Mouse (Mus musculus): ENCODE results near the gene Wdr74. TPM values are rescaled to one million over a fixed set of nuclear protein-coding genes. Genes with fewer than 3 reads are reported as not detected.

Gene Wdr74
- polyA plus RNA-seq, 1 experiment = 52.0 TPM

DNA sequence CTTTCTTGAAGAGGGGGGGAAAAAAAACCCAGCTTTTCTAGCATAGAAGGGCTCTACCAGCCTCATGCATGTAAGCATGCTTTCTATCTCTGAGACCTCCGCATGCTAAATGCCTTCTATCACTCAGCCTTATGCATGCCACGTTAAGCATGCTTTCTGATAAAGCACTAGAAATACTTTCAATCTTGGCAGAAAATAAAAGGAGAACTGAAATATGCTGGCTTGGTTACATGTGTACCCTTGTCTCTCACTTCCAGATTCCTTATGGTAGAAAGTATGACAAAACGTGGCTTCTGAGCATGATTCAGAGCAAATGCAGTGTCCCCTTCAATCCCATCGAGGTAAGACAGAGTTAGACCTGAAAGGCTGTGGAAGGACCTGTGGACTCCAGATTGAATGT, 27.6 kb downstream of the Wdr74 start:
- TF ChIP-seq GATA1 (IDR thresholded peaks at IDR 0.05; ENCODE audit: low read length) = no peak

DNA sequence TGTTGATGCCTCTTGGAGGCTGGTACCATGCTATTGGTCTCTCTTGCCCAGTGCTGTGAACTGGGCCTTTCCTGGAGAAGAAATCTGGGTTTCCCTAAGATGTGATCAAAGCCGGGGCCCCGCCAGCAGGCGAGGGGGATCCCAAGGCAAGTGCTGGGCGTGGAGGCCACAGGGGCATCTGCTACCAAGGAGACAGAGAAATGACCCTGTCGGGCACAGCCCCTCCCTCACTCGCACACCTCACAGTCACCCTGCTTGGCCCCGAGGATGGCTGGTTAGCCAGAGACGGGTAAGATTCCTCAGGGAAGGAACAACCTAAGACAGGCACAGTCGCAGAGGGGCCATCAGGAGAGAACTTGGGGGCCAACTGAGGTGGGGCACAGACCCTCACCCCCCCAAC, 29.9 kb downstream of the Wdr74 start:
- no peak for TF ChIP-seq GATA1 (IDR thresholded peaks at IDR 0.05; ENCODE audit: low read length)

DNA sequence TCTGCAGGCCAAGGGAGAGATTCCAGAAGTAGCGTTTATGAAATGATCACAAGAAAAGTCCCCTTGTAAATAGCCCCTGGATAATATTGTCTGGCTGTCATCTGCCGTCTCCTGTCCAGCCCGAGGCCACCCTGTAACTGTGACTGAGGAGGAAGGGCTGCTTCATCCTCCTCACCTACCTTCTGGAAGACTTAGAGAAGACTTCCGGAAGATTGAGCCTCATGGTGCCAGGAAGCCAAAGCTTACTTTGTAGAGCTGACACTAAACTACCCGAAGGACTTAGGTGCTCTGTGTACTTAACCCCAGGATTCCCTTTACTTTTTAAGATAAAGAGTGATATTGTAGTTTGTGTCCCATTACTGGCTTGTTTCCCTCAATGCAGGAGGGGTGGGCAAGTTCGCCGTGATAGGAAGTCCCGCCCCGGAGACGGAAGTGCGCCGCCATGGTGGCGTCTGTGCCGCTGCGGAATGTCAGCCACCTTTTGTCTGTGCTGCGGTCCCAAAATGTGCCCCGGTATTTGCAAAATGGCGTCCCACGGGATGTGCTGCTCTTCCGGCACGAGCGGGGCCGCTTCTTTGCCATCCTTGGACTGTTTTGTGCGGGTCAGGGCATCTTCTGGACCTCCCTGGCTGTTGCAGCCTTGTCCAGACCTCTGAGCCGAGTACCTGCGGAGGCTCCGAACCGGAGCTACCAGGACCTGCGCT, 35.1 kb downstream of the Wdr74 start, which contains the start of gene Tmem223:
Gene Tmem223, plus strand, starts transcription at position 430 of the 704 bp plus-strand sequence.
- TF ChIP-seq GATA1 (IDR thresholded peaks at IDR 0.05; ENCODE audit: low read length) = no peak

DNA sequence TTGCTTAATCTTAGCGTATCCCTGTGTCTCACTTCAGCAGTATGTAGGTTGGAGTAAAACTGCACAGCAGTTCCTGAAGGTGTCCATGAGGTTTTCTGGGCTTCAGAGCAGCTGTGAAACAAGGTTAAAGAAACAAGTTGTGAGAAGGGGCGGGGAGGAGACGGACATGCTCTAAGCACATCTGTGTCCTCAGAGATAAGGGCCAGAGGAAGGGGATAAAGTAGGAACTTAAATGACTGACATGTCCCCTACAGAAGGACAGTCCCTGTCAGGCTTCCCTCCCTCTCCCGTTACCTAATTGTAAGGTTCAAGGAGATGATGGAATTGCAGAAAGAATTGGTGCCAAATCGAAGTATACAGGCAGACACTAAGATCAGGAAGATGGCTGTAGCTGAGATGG, 37.4 kb downstream of the Wdr74 start:
- TF ChIP-seq GATA1 (IDR thresholded peaks at IDR 0.05; ENCODE audit: low read length) = no peak

DNA sequence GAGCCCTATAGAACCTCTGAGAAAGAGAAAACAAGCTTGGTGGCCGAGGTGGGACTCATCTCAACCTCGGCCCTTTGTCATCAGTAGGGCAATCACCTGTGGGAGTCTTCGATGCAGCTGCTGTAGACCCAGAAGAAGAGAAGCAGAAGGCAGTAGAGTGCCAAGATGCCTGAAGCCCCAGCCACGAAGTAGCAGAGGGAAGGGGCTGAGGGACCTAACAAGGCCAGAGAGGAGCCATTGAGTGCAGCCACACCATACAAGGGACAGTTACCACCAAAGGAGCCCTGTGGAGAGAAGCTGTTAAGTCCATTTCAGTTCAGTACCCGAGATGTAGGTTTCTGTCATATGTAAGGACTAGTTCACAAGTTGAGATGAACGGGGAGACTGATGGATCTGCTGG, 37.8 kb downstream of the Wdr74 start:
- TF ChIP-seq GATA1 (IDR thresholded peaks at IDR 0.05; ENCODE audit: low read length) = no peak

DNA sequence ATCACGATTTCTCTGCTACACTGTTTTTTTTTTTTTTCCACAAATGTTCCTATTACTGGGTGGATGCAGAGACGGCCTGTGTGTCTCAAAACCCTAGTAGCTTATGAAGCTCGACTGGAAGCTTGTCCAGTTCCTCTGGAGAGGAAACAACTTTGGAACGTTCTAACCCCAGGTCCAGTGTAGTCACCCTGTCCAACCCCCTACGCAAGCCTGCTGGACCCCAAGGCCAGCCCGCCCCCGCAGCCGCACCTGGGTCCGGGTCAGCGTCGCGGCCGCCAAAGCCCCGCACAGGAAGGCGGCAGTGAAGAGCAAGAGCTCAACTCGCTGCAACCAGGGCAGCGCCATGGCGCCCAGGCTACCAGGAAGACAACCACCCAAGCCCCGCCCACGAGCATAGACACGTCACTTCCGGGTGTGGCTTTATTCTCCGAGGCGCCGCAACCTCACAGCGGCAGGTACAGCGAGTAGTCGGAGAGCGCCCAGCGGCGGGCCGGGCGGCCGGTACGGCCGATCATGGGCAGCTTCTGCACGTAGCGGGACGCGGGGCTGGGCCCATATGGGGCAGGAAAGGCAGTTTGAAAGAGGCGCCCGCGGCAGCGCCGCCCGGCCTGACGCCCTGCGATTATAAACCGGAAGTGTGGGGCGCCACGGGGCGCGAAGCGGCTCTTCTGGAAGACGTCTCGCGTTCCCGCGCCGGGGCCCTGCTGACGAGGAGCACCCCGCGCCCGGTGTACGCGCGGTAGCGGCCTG, 38.6 kb downstream of the Wdr74 start, which contains the start of gene Tmem179b:
Gene Tmem179b, minus strand, starts transcription at position 382 of the 750 bp plus-strand sequence.
- TF ChIP-seq GATA1 (IDR thresholded peaks at IDR 0.05; ENCODE audit: low read length) = no peak

DNA sequence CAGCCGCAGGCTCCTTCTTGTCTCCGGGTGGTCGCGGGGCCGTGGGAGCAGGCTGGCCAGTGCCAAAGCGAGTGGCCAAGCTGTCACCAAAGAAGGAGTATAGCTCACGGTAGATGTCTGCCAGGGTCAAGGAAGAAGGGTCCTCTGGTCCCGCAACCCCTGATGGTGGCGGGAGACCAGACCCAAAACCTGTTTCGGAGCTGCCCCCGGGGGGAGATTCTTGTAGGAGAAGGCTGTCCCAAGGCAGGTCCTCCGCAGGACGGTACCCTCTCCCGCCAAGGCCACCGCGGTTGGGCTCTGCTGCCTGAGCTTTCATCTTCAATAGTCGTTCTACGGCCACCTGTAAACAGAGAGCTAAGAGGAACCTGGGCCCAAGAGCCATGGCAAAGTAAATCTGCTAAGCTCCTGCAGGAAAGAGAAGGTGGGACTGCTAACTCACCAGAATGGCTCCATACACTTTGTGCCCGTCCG, 39.4 kb downstream of the Wdr74 start:
- TF ChIP-seq GATA1 (IDR thresholded peaks at IDR 0.05; ENCODE audit: low read length) = no peak

DNA sequence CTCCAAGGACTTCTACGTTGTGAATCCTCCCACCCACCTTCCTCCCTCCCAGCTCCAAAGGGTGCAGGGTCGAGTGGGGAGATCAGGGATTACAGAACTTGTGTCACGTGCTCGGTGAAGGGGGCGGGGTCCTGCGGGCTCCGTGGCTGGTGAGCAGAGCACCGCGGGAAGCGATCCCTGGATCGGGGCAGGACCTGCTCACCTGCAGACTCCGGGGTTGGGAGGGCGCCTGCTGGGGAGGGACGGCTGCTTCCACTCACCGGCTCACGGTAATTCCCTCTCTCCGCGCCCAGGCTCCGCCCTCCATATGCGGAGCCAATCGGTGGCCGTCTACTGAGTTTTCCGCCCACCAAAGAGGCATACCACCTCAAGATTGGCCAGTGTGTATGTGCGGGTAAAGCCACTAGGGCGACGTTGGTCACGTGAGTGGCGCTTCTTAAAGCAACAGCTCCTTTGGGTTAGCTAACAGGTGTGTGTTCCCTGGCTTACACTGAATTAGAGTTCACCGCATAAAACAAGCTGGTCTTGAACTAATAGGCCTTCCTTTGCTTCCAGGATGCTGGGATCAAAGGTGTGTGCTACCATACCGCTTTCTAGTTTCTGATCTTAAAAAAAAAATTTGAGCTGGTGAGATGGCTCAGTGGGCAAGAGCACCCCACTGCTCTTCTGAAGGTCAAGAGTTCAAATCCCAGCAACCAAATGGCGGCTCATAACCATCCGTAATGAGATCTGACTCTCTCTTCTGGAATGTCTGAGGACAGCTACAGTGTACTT, 50.6 kb downstream of the Wdr74 start, which contains the start of gene Taf6l:
Gene Taf6l, minus strand, starts transcription at position 410 of the 774 bp plus-strand sequence.
- TF ChIP-seq GATA1 (IDR thresholded peaks at IDR 0.05; ENCODE audit: low read length) = no peak

DNA sequence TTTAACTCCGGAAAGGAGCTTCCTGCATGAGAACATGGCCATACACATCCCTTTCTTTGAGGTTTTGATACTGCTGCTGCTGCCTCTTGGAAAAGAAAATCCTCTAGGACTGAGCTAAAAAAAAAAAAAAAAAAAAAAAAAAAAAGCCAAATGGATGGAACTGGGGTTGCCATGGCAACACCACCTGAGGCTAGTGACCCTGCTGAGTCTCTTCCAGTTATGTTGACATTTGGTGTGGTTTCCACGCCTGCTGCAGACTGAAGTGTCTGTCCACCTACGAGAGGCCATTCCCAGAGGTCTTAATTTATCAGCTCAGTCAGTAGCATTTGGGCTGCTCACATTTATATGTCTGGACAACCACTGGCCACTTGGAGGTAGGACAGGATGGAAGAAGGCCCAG, 52.9 kb downstream of the Wdr74 start:
- TF ChIP-seq GATA1 (IDR thresholded peaks at IDR 0.05; ENCODE audit: low read length) = no peak

DNA sequence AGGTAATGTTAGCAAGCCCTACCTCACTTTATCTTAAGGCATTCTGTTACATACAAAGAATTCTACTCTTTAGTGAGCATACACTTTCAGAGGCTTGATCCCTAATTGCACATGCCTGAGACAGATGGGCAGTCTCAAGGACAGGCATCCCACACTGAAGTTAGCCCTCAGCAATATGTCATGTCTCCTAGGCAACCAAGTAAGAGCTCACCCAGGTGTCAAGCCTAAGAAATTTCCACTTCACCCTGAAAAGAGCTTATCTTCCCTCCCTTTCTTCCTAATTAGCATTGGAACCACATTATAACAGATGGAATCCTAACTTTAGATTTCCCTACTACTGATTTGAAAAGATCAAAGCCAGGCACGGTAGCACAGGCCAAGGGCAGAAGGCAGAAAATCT, 53.5 kb downstream of the Wdr74 start:
- TF ChIP-seq GATA1 (IDR thresholded peaks at IDR 0.05; ENCODE audit: low read length) = no peak

DNA sequence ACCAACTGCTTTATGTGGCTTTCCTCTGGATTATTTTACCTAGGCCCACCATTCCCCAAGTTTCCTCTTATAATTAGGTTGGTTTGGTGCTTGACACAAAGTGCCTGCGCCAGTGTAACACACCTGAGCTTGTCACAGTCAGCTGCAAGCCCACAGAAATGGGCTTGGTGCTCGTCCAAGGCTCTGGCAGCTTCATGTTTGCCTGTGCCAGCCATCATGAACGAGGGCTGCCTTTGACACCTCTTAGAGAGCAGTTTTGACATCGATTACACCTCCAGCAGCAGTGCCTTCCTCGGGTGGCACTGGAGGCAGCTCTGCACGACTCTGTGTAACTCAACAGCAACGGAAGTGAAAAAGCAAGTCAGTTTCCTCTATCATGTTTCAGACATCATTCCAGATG, 54.5 kb downstream of the Wdr74 start:
- TF ChIP-seq GATA1 (IDR thresholded peaks at IDR 0.05; ENCODE audit: low read length) = no peak

Other genes with a start within 250 kb of the Wdr74 start
- gene Slc22a8, start 144.6 kb upstream of the Wdr74 start, polyA plus RNA-seq (2012) = not detected in 2 replicates
- gene Slc22a6, start 117.8 kb upstream of the Wdr74 start, polyA plus RNA-seq (2012) = not detected in 2 replicates
- gene Chrm1, start 72.0 kb upstream of the Wdr74 start, polyA plus RNA-seq (2012) = 0.02 and 0.12 TPM in 2 replicates
- 180 and 242 TPM in 2 replicates for gene Slc3a2, start 12.5 kb upstream of the Wdr74 start, polyA plus RNA-seq (2012)
- 1.8 and 2.1 TPM in 2 replicates for gene 1700092M07Rik, start 4.9 kb downstream of the Wdr74 start, polyA plus RNA-seq (2012)
- gene Stx5a, start 5.6 kb downstream of the Wdr74 start, polyA plus RNA-seq (2012) = 13.4 and 17.1 TPM in 2 replicates
- gene Nxf1, start 21.2 kb downstream of the Wdr74 start, polyA plus RNA-seq (2012) = 23.2 and 29.3 TPM in 2 replicates
- gene Tmem223, start 35.2 kb downstream of the Wdr74 start, polyA plus RNA-seq (2012) = 3.6 and 4.5 TPM in 2 replicates
- gene Tmem179b, start 38.6 kb downstream of the Wdr74 start, polyA plus RNA-seq (2012) = 50.4 and 51.8 TPM in 2 replicates
- gene Taf6l, start 50.6 kb downstream of the Wdr74 start, polyA plus RNA-seq (2012) = 42.9 and 51.9 TPM in 2 replicates
- 8.1 and 8.9 TPM in 2 replicates for gene Polr2g, start 62.8 kb downstream of the Wdr74 start, polyA plus RNA-seq (2012)
- 1.4 and 1.9 TPM in 2 replicates for gene Zbtb3, start 66.7 kb downstream of the Wdr74 start, polyA plus RNA-seq (2012)
- 2.1 and 3.1 TPM in 2 replicates for gene Ttc9c, start 83.5 kb downstream of the Wdr74 start, polyA plus RNA-seq (2012)
- 100 and 147 TPM in 2 replicates for gene Hnrnpul2, start 84.2 kb downstream of the Wdr74 start, polyA plus RNA-seq (2012)
- 110 and 157 TPM in 2 replicates for gene AC129217.1, start 93.9 kb downstream of the Wdr74 start, polyA plus RNA-seq (2012)
- gene Bscl2, start 101.6 kb downstream of the Wdr74 start, polyA plus RNA-seq (2012) = 9.4 and 10.6 TPM in 2 replicates
- not detected in 2 replicates for gene Gng3, start 103.4 kb downstream of the Wdr74 start, polyA plus RNA-seq (2012)
- gene Lrrn4cl, start 114.9 kb downstream of the Wdr74 start, polyA plus RNA-seq (2012) = not detected in 2 replicates
- 262 and 324 TPM in 2 replicates for gene Ubxn1, start 135.7 kb downstream of the Wdr74 start, polyA plus RNA-seq (2012)
- gene Uqcc3, start 145.1 kb downstream of the Wdr74 start, polyA plus RNA-seq (2012) = 63.4 and 71.1 TPM in 2 replicates
- gene Lbhd1, start 147.9 kb downstream of the Wdr74 start, polyA plus RNA-seq (2012) = 0.46 and 0.48 TPM in 2 replicates
- gene Gm49403, start 148.1 kb downstream of the Wdr74 start, polyA plus RNA-seq (2012) = not detected in 2 replicates
- gene 1810009A15Rik, start 153.0 kb downstream of the Wdr74 start, polyA plus RNA-seq (2012) = 63.6 and 93.2 TPM in 2 replicates
- 12.7 and 33.2 TPM in 2 replicates for gene Gm49416, start 153.1 kb downstream of the Wdr74 start, polyA plus RNA-seq (2012)
- 50.3 and 53.9 TPM in 2 replicates for gene Ints5, start 157.2 kb downstream of the Wdr74 start, polyA plus RNA-seq (2012)
- gene Ganab, start 162.2 kb downstream of the Wdr74 start, polyA plus RNA-seq (2012) = 45.9 and 48.4 TPM in 2 replicates
- 110 and 120 TPM in 2 replicates for gene B3gat3, start 184.5 kb downstream of the Wdr74 start, polyA plus RNA-seq (2012)
- gene Rom1, start 193.5 kb downstream of the Wdr74 start, polyA plus RNA-seq (2012) = 29.4 and 38.6 TPM in 2 replicates
- 100 and 115 TPM in 2 replicates for gene Eml3, start 193.7 kb downstream of the Wdr74 start, polyA plus RNA-seq (2012)
- 75.9 and 85.0 TPM in 2 replicates for gene Mta2, start 206.0 kb downstream of the Wdr74 start, polyA plus RNA-seq (2012)
- 53.5 and 54.6 TPM in 2 replicates for gene Tut1, start 218.0 kb downstream of the Wdr74 start, polyA plus RNA-seq (2012)
- 60.0 and 221 TPM in 2 replicates for gene Eef1g, start 231.2 kb downstream of the Wdr74 start, polyA plus RNA-seq (2012)

Measured in G1E-ER4 (cell line).